Mouse (Mus musculus) megakaryocyte, embryonic 14.5 days (primary cell): ENCODE results near the gene Gfpt2. TPM values are rescaled to one million over a fixed set of nuclear protein-coding genes. Genes with fewer than 3 reads are reported as not detected.
"Not testable (repeated sequence)": the region's sequence is repeated elsewhere in the genome, so short reads cannot be mapped to it uniquely, and the experiment has no call there.

Experiments
- H3K27me3 ChIP-seq: replicated peaks from 2 replicates; pipeline ENCODE3; 2012; ENCODE audit warnings: inconsistent platforms
- H3K36me3 ChIP-seq: replicated peaks from 2 replicates; pipeline ENCODE3; 2012; ENCODE audit warnings: low read length, inconsistent platforms, mixed read lengths
- H3K4me1 ChIP-seq: 2 replicates; pipeline ENCODE4 v1.6.1; 2012; ENCODE audit warnings: inconsistent platforms
- H3K4me3 ChIP-seq: replicated peaks from 2 replicates; pipeline ENCODE3; 2012; ENCODE audit warnings: moderate library complexity, mild to moderate bottlenecking, inconsistent platforms
- H3K9me3 ChIP-seq: 2 replicates; pipeline ENCODE4 v1.6.1; 2012; ENCODE audit warnings: inconsistent platforms
- FLI1 ChIP-seq: IDR thresholded peaks from 2 replicates; pipeline ENCODE4 v1.6.1; 2012; ENCODE audit warnings: low read length, inconsistent platforms, mixed read lengths
- GATA1 ChIP-seq: IDR thresholded peaks from 3 replicates; pipeline ENCODE4 v1.6.1; 2012; ENCODE audit warnings: mixed read lengths, low read length, inconsistent platforms, borderline replicate concordance
- polyA plus RNA-seq: library from polyadenylated mRNA; stranded (reverse); fragments of >175 nt; gene quantifications from 2 replicates; pipeline ENCODE4 v1.2.3, GENCODE M21; 2012; ENCODE audit warnings: low replicate concordance; ENCODE audit not compliant: insufficient read depth

Gfpt2 gene
- polyA plus RNA-seq, 1 experiment = not detected

DNA sequence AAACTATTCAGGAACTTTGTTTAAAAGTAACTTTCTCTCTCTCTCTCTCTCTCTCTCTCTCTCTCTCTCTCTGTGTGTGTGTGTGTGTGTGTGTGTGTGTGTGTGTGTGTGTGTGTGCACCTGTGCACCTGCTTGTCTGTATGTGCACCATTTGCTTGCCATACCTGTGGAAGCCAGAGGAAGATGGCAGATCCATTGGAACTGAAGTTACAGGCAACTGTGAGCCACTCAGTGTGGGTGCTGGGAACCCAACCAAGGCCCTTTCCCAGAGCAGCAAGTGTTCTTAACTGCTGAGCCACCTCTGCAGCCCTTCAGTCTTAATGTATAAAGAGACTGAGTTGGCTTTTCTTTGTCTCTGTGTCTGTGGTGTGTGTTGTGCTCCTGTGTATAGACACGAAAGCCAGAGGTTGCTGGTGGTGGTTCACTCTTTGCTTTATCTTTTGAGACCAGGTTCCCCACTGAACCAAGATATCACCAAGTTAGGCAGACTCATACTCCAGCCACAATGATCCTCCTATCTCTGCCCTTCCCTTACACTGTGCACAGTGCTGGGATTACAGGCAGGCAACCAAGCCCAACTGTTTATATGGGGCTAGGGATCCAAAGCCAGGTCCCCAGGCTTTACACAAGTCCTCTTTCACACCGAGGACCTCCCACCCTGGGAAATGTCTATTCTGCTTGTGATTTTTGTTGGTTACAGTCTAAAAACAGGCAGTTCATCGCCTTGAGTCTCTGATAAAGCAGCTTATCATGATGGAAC lies 28.4 kb upstream of the Gfpt2 start:
- Histone ChIP-seq H3K4me1 (peaks cover 33% of the 10 kb centered on the region), H3K4me3 (no peak overlapping the region), H3K36me3 (no peaks in the 10 kb centered on the region), H3K27me3 (peaks cover 56% of the 10 kb centered on the region), H3K9me3 (peaks cover 9% of the 10 kb centered on the region)
- TF ChIP-seq GATA1 = no peak
- no peak for TF ChIP-seq FLI1

GRCm38 (mm10) chr11:49766137-49766411 lies 27.9 kb upstream of the Gfpt2 start:
- no peak overlapping the region for H3K4me3 ChIP-seq
- H3K4me1 ChIP-seq = peaks cover 36% of the 10 kb centered on the region
- peaks cover 53% of the 10 kb centered on the region for H3K27me3 ChIP-seq
- H3K9me3 ChIP-seq = peaks cover 9% of the 10 kb centered on the region
- no peaks in the 10 kb centered on the region for H3K36me3 ChIP-seq
- TF ChIP-seq FLI1 (no peak), GATA1 (no peak)

DNA sequence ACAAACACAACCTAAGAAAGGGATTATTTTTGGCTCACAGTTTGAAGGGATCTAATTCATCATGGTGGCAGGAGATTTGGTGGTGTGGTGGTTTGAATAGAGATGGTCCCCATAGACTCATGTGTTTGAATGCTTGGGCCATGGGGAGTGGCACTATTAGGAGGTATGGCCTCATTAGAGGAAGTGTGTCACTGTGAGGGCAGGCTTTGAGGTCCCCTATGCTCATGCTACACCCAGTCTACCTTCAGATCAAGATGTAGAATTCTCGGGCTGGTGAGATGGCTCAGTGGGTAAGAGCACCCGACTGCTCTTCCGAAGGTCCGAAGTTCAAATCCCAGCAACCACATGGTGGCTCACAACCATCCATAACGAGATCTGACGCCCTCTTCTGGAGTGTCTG lies 26.5 kb upstream of the Gfpt2 start:
- not testable (repeated sequence) for H3K4me3 ChIP-seq, H3K36me3 ChIP-seq, H3K9me3 ChIP-seq
- Histone ChIP-seq H3K4me1 (peaks cover 37% of the 10 kb centered on the region), H3K27me3 (peaks cover 53% of the 10 kb centered on the region)

DNA sequence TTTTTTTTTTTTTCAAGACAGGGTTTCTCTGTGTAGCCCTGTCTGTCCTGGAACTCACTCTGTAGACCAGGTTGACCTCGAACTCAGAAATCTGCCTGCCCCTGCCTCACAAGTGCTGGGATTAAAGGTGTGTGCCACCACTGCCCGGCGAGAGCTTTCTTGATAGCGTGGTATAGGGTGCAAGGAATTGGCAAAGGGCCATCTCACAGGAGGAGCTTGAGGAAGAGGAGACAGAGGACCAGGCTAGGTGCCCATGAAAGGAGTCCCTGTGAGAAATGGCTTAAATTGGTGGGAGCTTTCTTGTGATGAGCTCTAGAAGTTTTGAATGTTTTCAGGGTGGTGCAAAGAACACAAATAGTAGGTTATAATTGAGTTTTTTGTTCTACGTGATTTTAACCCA lies 25.2 kb upstream of the Gfpt2 start:
- peaks cover 46% of the 10 kb centered on the region for H3K27me3 ChIP-seq
- peaks cover 9% of the 10 kb centered on the region for H3K9me3 ChIP-seq
- TF ChIP-seq FLI1 (no peak), GATA1 (no peak)
- no peak overlapping the region for H3K4me3 ChIP-seq
- no peaks in the 10 kb centered on the region for H3K36me3 ChIP-seq
- peaks cover 36% of the 10 kb centered on the region for H3K4me1 ChIP-seq

- Histone ChIP-seq H3K27me3 (peaks cover 50% of the 10 kb centered on the region), H3K36me3 (no peaks in the 10 kb centered on the region), H3K9me3 (peaks cover 5% of the 10 kb centered on the region), H3K4me3 (no peak overlapping the region), H3K4me1 (peaks cover 16% of the 10 kb centered on the region)
- no peak for TF ChIP-seq FLI1
- TF ChIP-seq GATA1 = no peak
Observed at GRCm38 (mm10) chr11:49770676-49771550, 23.1 kb upstream of the Gfpt2 start.

DNA sequence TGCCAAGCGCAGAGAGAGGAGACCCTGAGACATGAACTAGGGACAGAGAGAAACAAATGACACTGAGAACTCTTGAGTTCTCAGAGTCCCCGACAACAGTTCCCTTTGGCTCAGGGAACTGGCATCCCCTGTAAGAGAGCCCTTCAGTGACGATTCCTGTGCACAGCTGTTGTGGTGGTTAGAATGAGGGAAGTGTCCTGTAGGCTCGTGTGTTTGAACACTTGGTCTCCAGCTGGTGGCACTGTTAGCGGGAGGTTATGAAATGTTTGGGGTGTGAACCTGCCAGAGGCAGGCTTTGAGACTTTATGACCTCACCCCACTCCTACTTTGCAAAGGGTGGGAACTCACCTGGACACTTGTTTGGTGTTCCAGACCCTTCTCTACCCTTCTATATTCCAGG lies 21.7 kb upstream of the Gfpt2 start:
- no peak for TF ChIP-seq FLI1
- no peak for TF ChIP-seq GATA1
- H3K27me3 ChIP-seq = peaks cover 44% of the 10 kb centered on the region
- H3K36me3 ChIP-seq = no peaks in the 10 kb centered on the region
- H3K9me3 ChIP-seq = peaks cover 3% of the 10 kb centered on the region
- H3K4me3 ChIP-seq = no peak overlapping the region
- H3K4me1 ChIP-seq = peaks cover 9% of the 10 kb centered on the region

- H3K27me3 ChIP-seq = peaks cover 54% of the 10 kb centered on the region
- H3K36me3 ChIP-seq = no peaks in the 10 kb centered on the region
- H3K9me3 ChIP-seq = no peaks in the 10 kb centered on the region
- H3K4me1 ChIP-seq = peaks cover 9% of the 10 kb centered on the region
- H3K4me3 ChIP-seq = no peak overlapping the region
- TF ChIP-seq GATA1 (no peak), FLI1 (no peak)
Observed at GRCm38 (mm10) chr11:49774894-49775293, 19.1 kb upstream of the Gfpt2 start.

GRCm38 (mm10) chr11:49778844-49779243 lies 15.1 kb upstream of the Gfpt2 start:
- no peak for TF ChIP-seq FLI1
- TF ChIP-seq GATA1 = no peak
- 0 out of 2 replicates have a peak, but pooled peaks cover 4% of the 10 kb centered on the region for H3K4me1 ChIP-seq
- no peaks in the 10 kb centered on the region for H3K36me3 ChIP-seq
- no peaks in the 10 kb centered on the region for H3K9me3 ChIP-seq
- H3K27me3 ChIP-seq = peaks cover 59% of the 10 kb centered on the region
- no peak overlapping the region for H3K4me3 ChIP-seq

GRCm38 (mm10) chr11:49780161-49780817 lies 13.7 kb upstream of the Gfpt2 start:
- H3K4me1 ChIP-seq = 0 out of 2 replicates have a peak, but pooled peaks cover 4% of the 10 kb centered on the region
- peaks cover 60% of the 10 kb centered on the region for H3K27me3 ChIP-seq
- no peak overlapping the region for H3K4me3 ChIP-seq
- no peaks in the 10 kb centered on the region for H3K9me3 ChIP-seq
- no peaks in the 10 kb centered on the region for H3K36me3 ChIP-seq
- TF ChIP-seq FLI1 (no peak), GATA1 (no peak)

DNA sequence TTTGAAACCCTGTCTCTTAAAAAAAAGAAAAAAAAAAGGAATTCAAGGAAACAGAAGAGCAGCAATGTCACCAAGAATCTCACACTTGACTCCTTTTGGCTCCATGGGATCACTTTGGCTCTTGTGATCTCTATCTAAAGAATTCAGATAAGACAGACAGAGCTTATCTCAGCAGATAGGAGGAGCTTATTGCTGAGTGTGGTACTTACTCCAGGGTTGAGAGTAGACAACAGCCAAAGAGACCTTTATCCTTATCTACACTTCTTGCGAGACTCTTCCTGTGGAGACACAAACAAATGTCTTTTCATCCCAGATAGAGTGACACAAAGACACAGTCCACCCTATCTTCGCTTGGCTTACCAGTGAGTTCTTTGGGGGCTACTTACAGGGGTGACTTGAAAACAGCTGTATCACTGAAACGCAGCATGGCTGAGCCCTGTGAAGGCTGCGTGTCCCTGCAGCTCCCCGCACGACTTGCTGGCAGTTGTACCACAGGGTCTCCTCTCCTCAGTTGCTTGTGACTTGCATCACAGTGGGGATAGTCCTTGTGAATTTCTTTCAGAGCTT lies 12.1 kb upstream of the Gfpt2 start:
- no peaks in the 10 kb centered on the region for H3K36me3 ChIP-seq
- no peak overlapping the region for H3K4me3 ChIP-seq
- 0 out of 2 replicates have a peak, but pooled peaks cover 4% of the 10 kb centered on the region for H3K4me1 ChIP-seq
- peaks cover 65% of the 10 kb centered on the region for H3K27me3 ChIP-seq
- TF ChIP-seq FLI1 = no peak
- no peak for TF ChIP-seq GATA1
- no peaks in the 10 kb centered on the region; the same call in 1 of the 2 replicates for H3K9me3 ChIP-seq
